Mouse (Mus musculus) CH12.LX (cell line): ENCODE data around the gene Ccz1.

Experiments
- CTCF ChIP-seq, 2 experiments: IDR thresholded peaks in 1 of 2; conservative IDR thresholded peaks in 1 of 2; 2 replicates each; pipeline ENCODE4 v1.5.1; 2011 to 2012; ENCODE audit warnings: low read depth in 2 of 2, low read length in 2 of 2, improper control_type of control experiment in 1 of 2, inconsistent platforms in 1 of 2, mild to moderate bottlenecking in 1 of 2, moderate library complexity in 1 of 2
- EP300 ChIP-seq: IDR thresholded peaks from 2 replicates; pipeline ENCODE4 v1.6.1; 2011; ENCODE audit warnings: low read length, improper control_type of control experiment
- HCFC1 ChIP-seq: IDR thresholded peaks from 2 replicates; pipeline ENCODE4 v1.6.1; 2012; ENCODE audit warnings: low read depth, mild to moderate bottlenecking, inconsistent platforms, low read length, improper control_type of control experiment
- MAFK ChIP-seq: IDR thresholded peaks from 2 replicates; pipeline ENCODE4 v1.6.1; 2011; ENCODE audit warnings: low read length, improper control_type of control experiment; ENCODE audit not compliant: insufficient replicate concordance
- MAX ChIP-seq: IDR thresholded peaks from 2 replicates; pipeline ENCODE4 v1.6.1; 2011; ENCODE audit warnings: low read length, improper control_type of control experiment
- MEF2A ChIP-seq: IDR thresholded peaks from 2 replicates; pipeline ENCODE4 v1.6.1; 2014; ENCODE audit warnings: low read depth, mild to moderate bottlenecking, inconsistent platforms, low read length, improper control_type of control experiment, borderline replicate concordance
- MYC ChIP-seq: IDR thresholded peaks from 2 replicates; pipeline ENCODE4 v1.6.1; 2011; ENCODE audit warnings: low read depth, mild to moderate bottlenecking, improper control_type of control experiment, low read length
- NELFE ChIP-seq: IDR thresholded peaks from 2 replicates; pipeline ENCODE4 v1.6.1; 2011; ENCODE audit warnings: low read depth, low read length, improper control_type of control experiment
- POLR2A ChIP-seq: IDR thresholded peaks from 2 replicates; pipeline ENCODE4 v1.6.1; 2011; ENCODE audit warnings: low read depth, mild to moderate bottlenecking, improper control_type of control experiment, low read length
- SMC3 ChIP-seq: IDR thresholded peaks from 2 replicates; pipeline ENCODE4 v1.6.1; 2011; ENCODE audit warnings: low read depth, low read length, improper control_type of control experiment
- TBP ChIP-seq: conservative IDR thresholded peaks from 2 replicates; pipeline ENCODE4 v1.6.1; 2011; ENCODE audit warnings: low read depth, low read length, improper control_type of control experiment
- TCF12 ChIP-seq: IDR thresholded peaks from 2 replicates; pipeline ENCODE4 v1.6.1; 2014; ENCODE audit warnings: low read depth, mild to moderate bottlenecking, inconsistent platforms, low read length, improper control_type of control experiment
- USF1 ChIP-seq: IDR thresholded peaks from 2 replicates; pipeline ENCODE4 v1.6.1; 2014; ENCODE audit warnings: low read depth, mild to moderate bottlenecking, inconsistent platforms, low read length, improper control_type of control experiment

GRCm38 (mm10) chr5:144064093-144064492 lies 49.4 kb upstream of the Ccz1 start:
- TF ChIP-seq POLR2A (no peak), MYC (no peak), TBP (no peak), MEF2A (no peak), USF1 (no peak), EP300 (no peak), CTCF (conservative IDR thresholded peaks at IDR 0.05 in 1 of 2, IDR thresholded peaks at IDR 0.05 in 1 of 2; ENCODE audit: low read depth in 2 of 2, low read length in 2 of 2) (no peak), SMC3 (no peak), HCFC1 (no peak), MAFK (no peak), TCF12 (no peak), MAX (no peak), NELFE (no peak)
